Mouse (Mus musculus) ovary, adult 18-20 months (tissue): ENCODE results near the gene Akt3.
A peak's percentile ranks its signal among the peaks of the same experiment; 100 is the strongest.

Experiments
- DNase-seq: peaks from one replicate; pipeline ENCODE4 v3.0.0; 2022; ENCODE audit warnings: low spot score, mixed read lengths

Akt3 gene

DNA sequence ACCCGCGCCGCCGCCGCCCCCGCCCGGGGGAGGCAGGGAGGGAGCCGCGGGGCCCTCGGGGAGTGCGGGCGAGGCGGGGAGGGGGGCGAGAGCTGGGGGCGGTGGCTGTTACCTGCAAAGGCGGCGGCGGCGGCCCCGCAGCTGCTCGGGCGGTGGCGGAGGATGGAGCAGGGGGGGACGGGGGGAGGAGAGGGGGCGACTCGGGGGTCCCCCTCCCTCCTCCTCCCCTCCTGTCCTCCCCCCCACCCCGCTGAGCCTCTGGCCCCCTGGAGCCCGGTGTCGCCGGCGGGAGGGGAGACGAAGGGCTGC is at the start of gene Akt3:
Gene Akt3 (minus strand): TSS at position 170 of the 309 bp plus-strand sequence.
- DNase-seq: no peak

DNA sequence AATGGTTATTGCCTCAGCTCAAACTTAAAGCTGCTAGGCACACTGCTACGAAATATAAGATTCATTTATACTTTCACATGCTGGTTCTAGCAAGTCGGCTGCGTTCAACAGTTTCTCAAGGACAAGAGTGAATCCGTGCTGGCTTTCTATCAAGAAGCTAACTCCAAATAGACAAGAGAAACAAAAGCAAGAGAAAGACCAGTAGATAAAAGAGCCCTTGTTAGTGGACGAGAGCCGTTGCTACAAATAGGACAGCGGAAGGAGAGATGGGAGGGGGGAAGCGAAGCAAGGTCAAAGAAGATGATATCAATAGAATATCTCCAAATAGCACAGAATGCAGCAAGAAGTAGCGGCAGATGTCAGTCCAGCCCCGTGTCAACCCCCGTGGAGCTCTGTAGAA is 49.5 kb upstream of the Akt3 start:
- DNase-seq: peak; percentile 6

DNA sequence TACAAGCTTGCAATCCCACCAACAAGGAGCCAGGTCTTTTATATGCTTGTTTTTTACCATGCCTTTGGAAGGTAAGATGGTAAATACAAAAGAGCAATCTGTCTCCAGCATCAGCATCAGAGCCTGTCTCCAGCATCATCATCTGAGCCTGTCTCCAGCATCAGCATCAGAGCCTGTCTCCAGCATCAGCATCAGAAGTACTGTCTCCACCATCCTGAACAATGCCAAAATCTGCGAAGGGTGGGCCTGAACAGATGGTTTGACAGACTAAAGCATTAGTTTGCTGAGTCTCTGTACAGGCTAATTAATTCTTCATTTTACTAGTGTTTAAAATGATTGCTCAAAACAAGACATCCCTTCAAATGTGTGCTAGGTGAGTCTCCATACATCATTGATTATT is 40.2 kb upstream of the Akt3 start:
- no peak for DNase-seq

DNA sequence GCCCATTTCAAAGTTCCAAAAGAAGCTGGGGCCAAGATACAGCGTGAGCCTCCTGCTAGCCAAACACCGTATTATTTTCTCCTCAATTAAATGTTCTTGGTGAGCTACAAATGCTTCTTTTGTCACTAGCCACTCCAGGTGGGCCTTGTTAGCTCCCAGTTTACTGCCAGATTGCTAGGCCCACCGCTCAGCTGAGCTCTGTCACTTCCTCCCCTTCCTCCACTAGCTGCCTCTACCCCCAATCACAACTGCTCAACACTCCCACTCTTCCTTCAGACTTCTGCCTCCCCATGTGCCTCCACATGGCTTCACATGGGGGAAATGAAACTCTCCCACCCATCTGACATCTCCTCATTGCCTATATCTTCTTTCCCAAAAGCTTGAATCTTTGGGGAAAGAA is 28.8 kb upstream of the Akt3 start:
- DNase-seq: no peak

DNA sequence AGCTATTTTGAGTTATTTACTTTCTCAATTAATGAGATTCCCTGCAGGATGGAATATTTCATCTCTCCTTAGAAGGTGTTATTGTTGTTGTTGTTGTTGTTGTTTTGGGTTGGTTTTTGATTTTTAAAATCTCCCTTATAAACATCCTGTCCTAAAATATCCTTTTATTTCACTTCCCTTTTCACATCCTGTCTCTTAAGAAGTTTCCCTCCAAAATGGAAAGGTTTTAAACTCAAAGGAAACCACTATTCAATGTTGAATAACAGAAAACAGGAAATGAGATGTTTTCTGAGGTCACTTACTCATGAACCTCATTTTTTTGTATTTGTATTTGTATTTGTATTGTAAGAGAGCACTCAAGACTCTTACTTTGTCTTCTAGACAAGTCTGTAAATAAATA is 23.9 kb upstream of the Akt3 start:
- no peak for DNase-seq

DNA sequence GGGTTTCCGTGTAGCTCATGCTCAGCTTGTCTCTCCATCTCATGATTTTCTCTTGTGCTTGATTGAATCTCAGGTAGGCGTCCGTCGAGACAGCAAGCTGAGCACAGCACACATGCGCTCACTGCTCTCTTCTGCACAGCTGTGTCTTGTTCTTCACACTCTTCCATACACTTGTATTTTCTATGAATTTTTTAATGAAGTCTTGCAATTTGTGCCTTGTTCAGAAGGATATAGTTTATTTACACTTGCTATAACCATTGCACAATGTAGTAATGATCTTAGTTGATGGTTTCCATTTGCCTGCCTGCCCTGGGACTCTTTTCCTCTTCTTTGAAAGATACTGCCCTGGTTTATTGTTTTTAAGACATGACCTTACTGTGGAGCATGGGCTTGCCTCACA is 19.4 kb upstream of the Akt3 start:
- DNase-seq: no peak

DNA sequence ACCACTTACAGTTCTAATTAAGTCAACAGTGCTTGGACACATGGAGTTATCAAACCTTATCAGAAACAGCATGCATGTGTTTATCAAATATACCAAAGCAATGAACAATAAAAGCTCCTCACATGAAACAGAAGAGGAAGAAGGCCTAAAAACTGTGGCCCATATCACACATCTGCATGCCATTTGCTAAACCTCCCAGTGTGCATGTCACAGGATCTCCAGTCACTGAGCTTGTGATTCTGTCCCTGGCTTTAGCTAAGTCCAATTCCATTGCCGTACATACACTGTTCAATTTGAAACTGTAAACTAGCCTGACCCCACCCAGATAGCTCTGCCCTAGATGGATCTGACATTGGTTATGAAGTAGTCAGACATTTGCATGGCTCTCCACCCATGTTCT is 9.6 kb upstream of the Akt3 start:
- DNase-seq: no peak

DNA sequence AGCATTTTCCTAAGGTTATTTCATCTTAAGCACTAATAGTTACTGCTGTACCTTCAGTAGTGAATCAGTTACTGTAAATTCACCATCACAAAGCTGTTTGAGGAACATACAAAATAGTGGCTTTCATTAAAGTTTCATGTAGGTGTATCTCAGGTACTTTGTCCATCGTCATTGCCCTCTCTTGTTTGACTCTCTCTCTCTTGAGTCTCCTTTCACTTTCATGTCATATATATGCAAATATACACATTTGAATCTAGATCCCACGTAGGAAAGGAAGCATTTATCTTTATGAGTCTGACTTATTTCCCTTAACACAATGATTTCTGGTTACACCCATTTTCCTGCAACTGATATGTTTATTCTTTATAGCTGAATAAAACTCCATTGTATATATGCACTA is 4.9 kb upstream of the Akt3 start:
- DNase-seq: no peak

DNA sequence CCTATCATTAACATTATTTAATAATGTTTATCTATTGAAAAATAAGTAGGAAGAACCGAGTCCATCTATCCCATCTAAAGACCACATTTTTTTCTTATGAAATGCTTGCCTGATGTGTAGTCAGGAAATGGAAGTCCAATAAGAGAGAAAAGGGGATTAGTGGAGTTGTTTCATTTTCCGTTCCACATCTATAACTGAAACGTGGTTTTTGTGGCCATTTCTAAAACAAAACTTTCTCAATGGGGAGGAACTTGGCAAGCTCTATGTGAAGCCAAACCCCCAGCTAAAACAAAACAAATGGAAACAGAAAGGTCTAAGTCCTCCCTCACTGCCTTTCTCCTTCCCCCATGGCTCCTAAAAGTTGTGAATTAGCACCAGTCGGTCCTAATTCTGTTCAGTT is 2.8 kb upstream of the Akt3 start:
- DNase-seq: no peak

DNA sequence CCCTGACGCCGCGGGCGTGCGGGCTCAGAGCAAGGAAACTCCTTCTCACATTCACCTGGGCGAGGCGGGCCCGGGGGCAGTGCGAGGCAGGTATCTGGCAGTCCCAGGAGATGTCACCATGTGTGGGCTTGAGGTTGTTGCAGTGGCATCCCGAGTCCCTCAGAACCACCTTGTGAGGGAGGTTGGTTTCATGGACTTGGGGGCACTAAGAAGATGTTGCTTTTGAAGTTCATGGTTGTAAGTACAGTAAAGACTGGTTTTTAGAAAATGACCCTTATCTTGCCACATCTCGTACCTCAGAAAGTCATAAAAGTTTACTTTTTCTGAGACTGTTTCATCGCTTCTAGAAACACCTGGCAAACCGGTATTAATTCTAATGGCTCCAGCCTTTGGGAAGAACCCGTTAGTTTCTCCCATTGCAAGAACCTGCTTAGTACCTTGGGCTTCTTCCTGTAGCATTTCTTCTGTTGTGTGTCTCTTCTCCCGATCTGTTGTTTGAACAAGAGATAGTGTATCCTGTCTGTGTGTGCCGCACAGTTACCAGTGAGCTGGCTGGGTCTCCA is 1.1 kb upstream of the Akt3 start:
- DNase-seq: no peak

DNA sequence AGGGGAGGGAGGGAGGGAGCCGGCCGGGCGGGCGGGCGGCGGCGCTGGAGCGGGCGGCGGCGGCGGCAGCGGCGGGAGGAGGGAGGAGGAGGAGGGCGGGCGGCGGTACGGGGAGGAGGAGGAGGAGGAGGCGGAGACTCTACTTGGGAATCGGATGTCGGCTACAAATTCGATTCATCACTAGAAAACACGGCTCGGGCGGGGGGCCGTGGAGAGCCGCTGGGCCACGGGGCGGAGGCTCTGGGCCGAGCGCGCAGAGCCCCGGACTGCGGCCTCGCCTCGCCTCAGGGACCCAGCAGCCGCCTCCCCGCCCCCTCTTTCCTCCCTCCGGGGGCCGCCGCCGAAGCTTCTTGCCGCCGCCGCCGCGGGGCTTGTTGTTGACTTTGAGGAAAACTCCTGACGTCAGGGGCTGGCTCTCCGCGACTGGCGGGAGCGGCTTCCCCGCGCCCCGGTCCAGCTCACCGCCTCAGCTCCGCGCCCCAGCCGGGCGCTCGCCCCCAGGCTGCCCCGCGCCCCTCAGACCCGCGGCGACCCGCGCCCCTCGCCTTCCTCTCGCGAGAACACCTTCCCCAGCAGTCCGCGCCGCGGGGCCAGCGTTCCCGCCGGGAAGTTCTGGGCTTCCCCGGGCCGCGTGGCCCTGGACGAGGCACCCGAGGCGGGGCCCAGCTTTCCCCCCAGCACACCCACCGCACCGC is 487 bp upstream of the Akt3 start:
- peak; percentile 80 for DNase-seq

DNA sequence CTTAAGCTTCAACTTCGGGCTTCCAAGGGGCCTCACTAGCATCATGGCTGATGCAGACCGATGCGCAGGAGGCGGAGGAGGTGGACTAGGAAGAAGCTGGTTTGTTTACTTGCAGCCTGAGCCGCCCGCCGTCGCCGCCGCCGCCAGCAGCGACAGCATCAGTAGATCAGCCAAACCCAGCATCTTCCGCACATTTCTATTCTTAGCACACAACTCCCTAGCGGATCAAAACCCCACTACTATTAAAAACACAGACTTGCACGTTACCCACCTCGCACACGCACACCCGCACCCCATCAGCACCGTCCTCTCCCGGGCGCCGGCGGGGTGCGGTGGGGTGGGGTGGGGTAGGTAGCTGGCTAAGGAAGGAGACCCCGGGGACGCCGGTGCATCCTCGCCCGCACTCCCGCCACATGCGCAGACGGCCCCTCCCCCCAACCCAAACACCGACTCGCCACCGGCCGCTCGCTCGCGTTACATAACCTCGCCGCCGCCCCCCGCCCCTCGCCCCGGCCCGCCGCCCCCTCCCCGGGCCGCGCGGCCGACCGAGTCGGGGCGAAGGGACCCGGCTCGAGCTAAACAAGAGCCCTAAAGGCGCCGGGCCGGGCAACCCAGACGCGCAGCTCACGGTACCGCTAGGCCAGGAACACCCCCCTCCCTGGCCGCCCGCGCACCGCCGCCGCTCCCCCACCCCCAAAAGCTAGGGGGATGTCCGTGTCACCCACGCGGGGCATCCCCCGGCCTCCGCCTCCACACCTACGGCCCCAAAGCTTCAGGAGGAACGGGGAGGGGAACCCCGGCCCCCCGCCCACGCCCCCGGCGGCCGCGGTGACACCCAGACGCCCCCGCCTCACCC is 597 bp downstream of the Akt3 start:
- DNase-seq: peak; percentile 38

DNA sequence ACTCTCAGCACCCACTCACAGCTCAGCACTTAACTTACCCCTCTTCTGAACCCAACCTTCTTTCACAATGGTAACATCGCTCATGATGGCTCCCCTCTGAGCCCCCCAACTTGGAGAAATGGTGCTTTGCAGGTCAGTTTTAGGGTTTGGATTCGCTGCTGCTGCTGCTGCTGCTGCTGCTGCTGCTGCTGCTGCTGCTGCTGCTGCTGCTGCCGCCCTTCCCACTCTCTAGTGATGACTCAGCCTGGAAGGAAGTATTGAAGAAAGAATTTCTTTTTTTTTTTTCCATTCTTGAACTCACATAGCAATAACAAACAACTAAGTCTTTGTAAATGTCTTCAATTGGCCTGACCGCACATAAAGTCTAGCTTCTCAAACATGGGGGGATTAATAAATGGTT is 9.4 kb downstream of the Akt3 start:
- DNase-seq: no peak

DNA sequence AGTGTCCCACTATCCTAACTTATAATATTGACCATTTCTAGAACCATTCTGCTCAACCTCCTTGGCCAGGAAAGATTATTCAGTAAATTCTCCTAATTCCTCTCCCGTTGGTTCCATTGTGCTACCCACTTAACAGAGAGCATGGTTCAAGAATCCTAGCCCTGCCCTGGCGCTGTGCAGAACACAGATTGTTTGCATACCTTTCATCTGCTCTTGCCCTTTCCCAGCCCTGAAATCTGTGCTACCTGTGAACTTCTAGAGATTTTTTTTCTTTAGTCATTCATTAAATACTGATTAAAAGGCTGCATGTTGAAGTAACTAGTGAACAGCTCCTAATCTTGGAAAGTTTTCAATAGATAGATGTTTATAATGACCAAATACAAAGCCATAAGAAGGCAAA is 19.6 kb downstream of the Akt3 start:
- DNase-seq: no peak

DNA sequence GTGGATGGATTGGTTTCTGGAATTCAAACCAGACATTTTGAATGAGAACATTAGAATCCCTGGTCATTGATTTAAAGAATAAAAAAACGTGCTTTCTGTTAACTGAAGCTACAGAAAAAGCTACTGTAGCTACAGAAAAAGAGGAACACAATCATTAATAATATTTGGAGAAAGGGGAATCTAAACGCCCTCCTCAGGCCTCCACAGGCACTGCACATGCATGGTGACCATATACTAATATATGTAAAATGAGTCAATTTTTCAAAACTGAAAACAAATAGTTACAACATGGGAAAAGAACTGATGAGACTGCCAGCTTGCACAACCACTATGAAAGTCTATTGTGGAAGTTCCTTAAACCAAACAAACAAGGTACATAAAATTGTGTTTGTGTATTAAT is 21.3 kb downstream of the Akt3 start:
- DNase-seq: no peak

DNA sequence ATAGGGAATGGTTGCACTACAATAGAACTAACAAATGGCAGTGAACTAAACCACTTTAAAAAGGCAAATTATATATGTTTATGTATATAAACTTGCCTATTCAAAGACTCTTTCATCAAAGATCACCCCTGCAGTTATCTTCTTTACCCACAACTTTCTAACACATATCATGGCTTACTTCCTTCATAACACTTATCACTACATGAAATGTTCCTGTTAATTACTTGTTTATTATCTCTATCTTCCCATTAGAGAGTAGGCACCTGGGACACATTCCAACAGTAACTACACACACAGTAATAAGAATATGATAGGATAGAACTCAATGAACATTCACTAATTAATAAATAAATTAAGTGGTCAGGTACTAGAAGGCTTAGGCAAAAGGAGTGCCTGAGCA is 21.8 kb downstream of the Akt3 start:
- DNase-seq: no peak

DNA sequence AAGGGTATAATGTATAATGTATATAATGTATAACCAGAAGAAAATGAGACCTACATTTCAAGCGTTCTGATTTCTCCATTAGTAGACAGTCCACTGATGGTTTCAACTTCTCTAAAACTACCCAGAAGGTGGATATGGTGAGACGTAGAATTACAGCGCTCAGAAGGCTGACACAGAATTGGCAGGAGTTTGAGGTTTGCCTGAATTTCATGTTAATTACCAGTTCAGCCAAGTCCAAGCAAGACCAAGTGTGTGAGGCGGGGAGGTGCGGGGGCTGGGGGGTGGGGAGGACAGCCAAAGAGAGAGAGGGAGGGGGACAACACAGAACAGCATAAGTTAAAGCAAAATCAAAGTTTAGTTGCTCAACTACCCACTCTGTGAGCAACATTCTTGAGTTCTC is 23.5 kb downstream of the Akt3 start:
- DNase-seq: no peak

DNA sequence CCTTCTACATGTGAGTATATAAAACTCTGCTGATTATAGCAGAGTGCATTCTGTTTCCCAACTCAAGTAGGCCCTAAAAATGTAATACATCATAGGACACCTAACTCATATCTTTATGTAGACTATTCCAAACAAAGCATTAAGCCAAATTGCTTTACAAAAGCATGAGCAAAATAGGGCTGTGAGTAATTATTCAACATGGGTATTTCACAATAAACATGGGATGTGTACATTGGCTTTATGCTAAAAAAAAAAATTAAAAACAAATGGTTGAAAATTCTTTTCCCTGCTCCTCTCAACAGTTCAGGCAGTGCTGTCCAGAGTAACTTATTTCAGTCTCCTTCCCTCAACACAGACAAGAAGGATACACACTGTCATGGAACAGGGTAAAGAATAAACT is 26.9 kb downstream of the Akt3 start:
- DNase-seq: no peak

DNA sequence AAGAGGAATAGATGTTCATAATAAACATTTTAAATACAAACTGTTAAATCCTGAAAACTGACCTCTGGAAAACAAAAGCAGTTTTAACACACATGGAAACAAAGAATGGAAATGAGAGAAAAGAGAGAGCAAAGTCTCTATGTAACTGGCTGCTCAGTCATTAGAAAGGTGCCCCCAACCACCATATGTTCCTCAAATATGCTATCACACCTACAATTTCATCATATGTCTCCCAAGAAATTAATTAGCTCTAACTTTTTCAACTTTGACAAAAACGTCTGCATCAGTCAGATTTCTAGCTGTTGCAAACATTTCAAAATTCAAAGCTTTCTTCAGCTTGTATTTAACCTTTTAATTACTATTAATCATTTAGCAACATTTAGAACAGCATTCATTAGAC is 59.0 kb downstream of the Akt3 start:
- no peak for DNase-seq

DNA sequence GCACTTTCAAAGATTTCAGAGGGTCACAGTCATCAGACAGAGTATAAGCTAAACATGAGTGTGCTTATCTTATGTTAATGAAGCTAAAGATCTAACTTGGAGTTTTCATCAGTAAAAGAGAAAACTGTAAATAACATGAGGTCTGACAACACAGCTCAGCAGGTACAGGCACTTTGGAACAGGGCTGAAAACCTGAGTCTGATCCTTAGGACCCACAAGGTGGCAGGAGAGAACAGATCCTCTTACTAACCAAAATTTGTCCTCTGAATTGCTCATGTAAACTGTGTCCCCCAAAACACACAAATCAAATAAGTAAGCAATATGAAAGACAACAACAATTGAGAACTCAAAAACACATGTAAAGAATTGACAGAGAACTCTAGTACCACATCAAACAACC is 62.8 kb downstream of the Akt3 start:
- DNase-seq: no peak

DNA sequence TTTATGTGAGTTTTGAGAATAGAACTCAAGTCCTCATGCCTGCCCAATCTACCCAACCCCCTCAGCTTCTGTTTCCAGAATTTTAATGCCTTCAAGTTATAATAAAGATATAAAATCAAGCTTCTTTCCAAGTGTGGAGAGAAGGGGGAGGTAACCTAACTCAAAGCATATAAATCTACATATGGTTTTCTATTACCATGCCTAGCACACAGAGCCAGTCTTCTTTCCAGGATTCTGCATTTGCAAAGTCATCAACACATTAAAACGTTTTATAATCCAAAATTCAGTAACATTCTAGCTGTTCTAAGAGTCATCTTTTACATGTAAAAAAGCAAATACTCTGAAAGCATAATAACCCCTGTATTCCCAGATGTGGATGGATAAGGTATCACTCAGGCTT is 63.7 kb downstream of the Akt3 start:
- no peak for DNase-seq

DNA sequence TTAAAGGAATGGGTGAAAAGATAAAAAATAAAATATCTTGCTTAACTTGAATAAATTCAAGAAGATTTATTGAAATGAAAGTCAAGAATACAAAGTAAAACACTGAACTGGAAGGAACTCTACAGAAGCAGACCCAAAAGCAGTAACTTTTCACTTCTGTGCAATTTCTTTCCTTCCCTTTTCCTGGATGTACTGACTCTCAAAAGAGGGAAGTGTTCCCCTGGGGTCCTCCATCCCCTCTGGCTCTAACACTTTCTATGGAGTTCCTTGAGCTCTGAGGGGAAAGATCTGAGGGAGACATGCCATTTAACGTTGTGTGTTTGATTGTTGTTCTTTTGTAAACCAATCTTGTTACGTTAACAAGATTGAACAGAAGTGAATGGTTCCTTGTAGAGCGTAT is 66.4 kb downstream of the Akt3 start:
- DNase-seq: no peak

DNA sequence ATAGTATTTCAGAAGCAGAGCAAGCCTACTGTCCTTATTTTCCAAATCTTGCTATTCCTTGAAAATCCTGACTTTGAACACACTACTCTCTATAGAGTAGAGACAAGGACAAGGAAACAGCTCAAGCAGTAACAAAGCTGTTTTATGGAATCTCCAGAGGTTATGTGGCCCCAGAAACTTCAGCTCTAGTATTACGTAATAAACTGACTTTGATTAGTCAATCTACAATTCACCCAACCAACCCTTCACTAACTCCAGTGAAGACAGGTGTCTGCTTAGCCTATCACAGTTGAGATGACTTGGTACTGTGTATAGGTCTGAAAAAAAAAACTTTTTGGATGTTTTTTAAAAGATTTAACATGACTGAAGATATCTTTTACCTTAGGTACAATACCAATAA is 67.6 kb downstream of the Akt3 start:
- DNase-seq: no peak

DNA sequence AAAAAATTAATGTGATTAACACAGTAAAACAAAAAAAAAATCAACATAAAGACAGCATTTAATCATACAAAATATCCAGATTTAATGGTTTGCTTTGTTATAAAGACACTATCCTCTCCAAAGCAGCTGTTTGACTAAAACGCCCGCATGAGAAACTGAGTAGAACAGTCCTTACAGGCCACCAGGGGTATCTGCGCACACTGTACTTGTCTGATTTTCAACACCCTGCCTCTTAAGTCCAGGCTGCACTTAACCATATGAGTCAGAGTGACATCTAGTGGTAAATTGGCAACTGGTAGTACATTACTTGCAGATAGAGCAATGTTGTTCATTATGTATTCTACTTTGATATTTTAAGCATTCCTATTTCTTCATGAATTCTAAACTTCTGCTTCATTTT is 69.3 kb downstream of the Akt3 start:
- DNase-seq: no peak
